Comparison of ENCODE assay signal across 8 mouse cellular contexts in genomic region chrX:73053860-73054563, GRCm38 (mm10). TPM values are rescaled to one million over a fixed set of nuclear protein-coding genes. Genes with fewer than 3 reads are reported as not detected.
DNase-seq lines count a peak whose midpoint lies in the region.

No protein-coding gene starts in this region.

- peak overlapping the region; percentile 56 for H3K4me3 ChIP-seq in megakaryocyte, embryonic 14.5 days (replicated peaks)

- peaks cover 5% of the 10 kb centered on the region; the same call in 1 of the 2 replicates for H3K4me1 ChIP-seq in megakaryocyte, embryonic 14.5 days

- H3K27me3 ChIP-seq in megakaryocyte, embryonic 14.5 days (replicated peaks), result peaks cover 3% of the 10 kb centered on the region

- intact Hi-C loops in gastrocnemius, postnatal 14 days (cut with DNase I; ENCODE audit: low total_unique reads), result no loop called here

- peak; percentile 92 for DNase-seq in adipocyte (ENCODE audit: low spot score)
- DNase-seq in embryo, embryonic 10 days (ENCODE audit: low spot score), result peak; percentile 92
- DNase-seq in gastrocnemius, postnatal 14 days, result peak; percentile 88
- peak; percentile 90 for DNase-seq in induced T-regulatory cell, adult 2 months (ENCODE audit: low read depth)
- peak; percentile 86 to 89 for DNase-seq in left cerebral cortex, adult 8-10 months (ENCODE audit: low spot score in 2 of 2)
- DNase-seq in right cerebral cortex, adult 2 months (ENCODE audit: low spot score in 2 of 2), result peak; percentile 93 to 96
- peak; percentile 66 for DNase-seq in urinary bladder, postnatal 10 days (ENCODE audit: low spot score)

- no peaks in the 10 kb centered on the region for H3K36me3 ChIP-seq in megakaryocyte, embryonic 14.5 days (replicated peaks; ENCODE audit: low read length)

- H3K9me3 ChIP-seq in megakaryocyte, embryonic 14.5 days, result peaks cover 10% of the 10 kb centered on the region

RNA-seq across cellular contexts. Expression of gene Pnma3, which starts 10.6 kb away (rescaled TPM):
- total RNA-seq in gastrocnemius, postnatal 14 days (2021), result not detected
- 10 to 100 TPM; 15.9 to 21.3 (median 17.6) TPM for total RNA-seq in left cerebral cortex, adult 8-10 months (2022)
- polyA plus RNA-seq in megakaryocyte, embryonic 14.5 days (2012; ENCODE audit: insufficient read depth, low replicate concordance), result not detected in 2 replicates

RNA-seq across cellular contexts. Expression of gene Pnma5, which starts 17.1 kb away (rescaled TPM):
- not detected for total RNA-seq in gastrocnemius, postnatal 14 days (2021)
- total RNA-seq in left cerebral cortex, adult 8-10 months (2022), result under 1 TPM in 3 of 4 experiments, not detected in 1; 0.23 to 0.33 (median 0.23) TPM
- polyA plus RNA-seq in megakaryocyte, embryonic 14.5 days (2012; ENCODE audit: insufficient read depth, low replicate concordance), result not detected in 2 replicates

RNA-seq across cellular contexts. Expression of gene Xlr4a, which starts 28.3 kb away (rescaled TPM):
- under 1 TPM in 1 of 2 experiments, not detected in 1; 0.82 TPM for total RNA-seq in gastrocnemius, postnatal 14 days (2021)
- 1 to 10 TPM in 1 of 4 experiments, under 1 TPM in 1, not detected in 2; 0.62 to 3.0 TPM for total RNA-seq in left cerebral cortex, adult 8-10 months (2022)
- polyA plus RNA-seq in megakaryocyte, embryonic 14.5 days (2012; ENCODE audit: insufficient read depth, low replicate concordance), result not detected in 2 replicates

RNA-seq across cellular contexts. Expression of gene Xlr3a, which starts 42.9 kb away (rescaled TPM):
- total RNA-seq in gastrocnemius, postnatal 14 days (2021), result under 1 TPM; 0.38 to 0.68 TPM
- total RNA-seq in left cerebral cortex, adult 8-10 months (2022), result 1 to 10 TPM in 3 of 4 experiments, under 1 TPM in 1; 0.65 to 6.2 (median 2.9) TPM
- polyA plus RNA-seq in megakaryocyte, embryonic 14.5 days (2012; ENCODE audit: insufficient read depth, low replicate concordance), result not detected in 2 replicates

Comparison
In these comparisons a context has a peak if more than half of its experiments do, and no peak if none do; other contexts are left out.
1. Peak in every context shown above with its lines: DNase-seq and H3K4me3 ChIP-seq.
2. RNA of gene Pnma3, which starts 10.6 kb away (total RNA-seq): 15.9 to 21.3 TPM in left cerebral cortex, adult 8-10 months; not detected in gastrocnemius, postnatal 14 days; every median in the first group is over 10 times any median in the second.